Mouse (Mus musculus) MEL (cell line): Measurements from ENCODE around the gene Hsd17b12.

Experiments used
- CTCF ChIP-seq, 3 experiments: IDR thresholded peaks in 2 of 3; conservative IDR thresholded peaks in 1 of 3; 2 replicates each; pipeline ENCODE4 v1.5.1; 2011 to 2012; ENCODE audit warnings: low read length in 3 of 3, low read depth in 2 of 3, mild to moderate bottlenecking in 2 of 3, improper control_type of control experiment in 1 of 3, inconsistent platforms in 1 of 3, mixed read lengths in 1 of 3, moderate library complexity in 1 of 3; ENCODE audit not compliant: control insufficient read depth in 1 of 3, insufficient read depth in 1 of 3, poor library complexity in 1 of 3, severe bottlenecking in 1 of 3
- POLR2A ChIP-seq, 2 experiments: IDR thresholded peaks; 2 replicates each; pipeline ENCODE4 v1.6.1; 2011 to 2012; ENCODE audit warnings: low read length in 2 of 2, mild to moderate bottlenecking in 2 of 2, control low read depth in 1 of 2, improper control_type of control experiment in 1 of 2, low read depth in 1 of 2, moderate library complexity in 1 of 2; ENCODE audit not compliant: control insufficient read depth in 1 of 2, insufficient read depth in 1 of 2, poor library complexity in 1 of 2

- peak; percentile 40 to 78; a peak in 2 of 4 replicates for TF ChIP-seq POLR2A (IDR thresholded peaks at IDR 0.05; ENCODE audit: control insufficient read depth in 1 of 2, insufficient read depth in 1 of 2, low read depth in 1 of 2, low read length in 2 of 2, poor library complexity in 1 of 2)
- no peak for TF ChIP-seq CTCF (IDR thresholded peaks at IDR 0.05 in 2 of 3, conservative IDR thresholded peaks at IDR 0.05 in 1 of 3; ENCODE audit: control insufficient read depth in 1 of 3, insufficient read depth in 1 of 3, low read depth in 2 of 3, low read length in 3 of 3, poor library complexity in 1 of 3, severe bottlenecking in 1 of 3)
Observed at GRCm38 (mm10) chr2:94178321-94179029, 20.7 kb upstream of the Hsd17b12 start.
